Mouse (Mus musculus) B cell, adult 67 days (primary cell): ENCODE measurements around the gene Fbp1. TPM values are rescaled to one million over a fixed set of nuclear protein-coding genes. Genes with fewer than 3 reads are reported as not detected.

Experiments used
- total RNA-seq, 2 experiments: library from RNA; stranded (reverse); gene quantifications; 4 replicates each; pipeline ENCODE4 v1.2.4; 2023

Fbp1 gene
- total RNA-seq, result not detected

DNA sequence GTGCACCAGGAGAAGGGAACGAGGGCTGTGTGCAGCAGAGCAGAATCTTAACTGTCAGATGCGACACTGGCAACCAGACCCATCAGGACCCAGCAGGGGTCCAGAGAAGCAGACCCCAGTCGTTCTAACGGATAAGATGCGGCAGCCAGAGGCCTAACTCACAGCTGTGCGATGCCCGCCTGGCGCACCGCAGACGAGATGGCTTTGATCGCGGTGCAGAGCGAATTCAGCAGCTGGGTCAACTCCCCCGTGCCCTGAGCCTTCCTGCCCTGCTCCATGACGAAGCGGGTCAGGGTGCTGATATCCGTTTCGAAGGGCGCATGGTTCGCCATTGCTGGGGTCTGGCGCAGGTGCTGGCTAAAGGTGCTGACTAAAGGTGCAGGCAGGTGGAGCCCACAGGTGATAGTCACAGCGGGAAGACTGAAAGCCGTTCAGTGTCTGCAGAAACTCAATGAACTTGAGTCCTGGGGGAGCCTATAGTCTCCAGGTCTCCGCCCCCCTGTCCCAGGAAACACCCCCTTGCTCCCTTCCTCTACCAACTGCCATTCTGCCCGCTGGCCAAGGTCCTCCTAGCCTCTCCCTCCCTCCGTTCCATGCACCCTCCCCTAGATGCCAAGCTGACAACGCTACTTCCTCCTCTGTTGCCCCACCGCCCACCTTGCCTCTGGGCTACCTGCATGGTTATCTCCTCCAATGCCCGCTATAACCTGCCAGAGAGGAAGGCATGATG lies at the start of gene Fbp1:
Gene Fbp1 (minus strand): TSS at position 571 of the 730 bp plus-strand sequence.

DNA sequence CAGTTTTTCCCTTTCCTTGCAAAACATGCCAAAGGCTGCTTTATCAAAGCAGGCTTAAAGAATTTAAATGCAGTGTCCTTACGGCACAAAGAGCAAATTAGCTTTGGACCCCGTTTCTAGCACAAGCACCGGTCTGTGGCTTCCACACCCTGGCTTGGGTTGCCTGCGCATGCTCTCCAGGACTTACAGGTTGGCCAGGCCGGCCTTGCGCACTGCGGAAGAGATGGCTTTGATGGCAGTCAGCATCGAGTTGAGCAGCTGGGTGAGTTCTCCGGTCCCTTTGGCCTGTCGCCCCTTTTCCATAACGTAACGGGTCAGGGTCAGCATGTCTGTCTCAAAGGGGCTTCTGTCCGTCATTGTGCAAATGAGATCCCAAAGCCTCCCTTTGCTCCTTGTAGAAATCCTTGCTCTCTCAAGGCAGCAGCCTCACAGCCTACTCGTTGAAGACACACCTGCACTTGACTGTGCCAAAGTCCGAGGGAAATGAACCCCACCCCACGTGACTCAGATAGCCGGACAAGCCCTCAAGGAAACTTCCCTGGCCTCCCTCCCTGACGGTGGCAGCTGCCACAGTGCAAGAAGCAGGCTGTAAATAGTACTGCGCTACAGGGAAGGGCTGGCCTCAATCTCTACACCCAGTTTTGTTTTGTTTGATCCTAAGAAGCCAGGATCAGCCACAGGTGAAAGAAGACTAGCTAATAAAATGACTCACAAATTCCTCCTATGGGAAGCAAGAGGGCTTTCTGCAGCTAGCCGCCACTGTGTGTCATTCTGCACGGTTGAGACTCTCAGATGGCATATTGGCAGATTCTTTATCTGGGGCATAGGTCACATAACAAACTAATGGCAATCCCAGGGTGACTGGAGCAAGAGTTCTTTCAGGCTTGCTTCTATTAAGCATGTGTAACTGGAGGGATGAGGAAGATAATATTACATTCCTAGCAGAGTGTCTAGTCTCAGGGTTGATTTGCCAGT lies 29.9 kb downstream of the Fbp1 start, which contains the start of gene Fbp2:
Gene Fbp2 (minus strand): TSS at position 482 of the 975 bp plus-strand sequence.

Other genes starting within 250 kb of the Fbp1 start
- gene Platr25, start 127.6 kb downstream of the Fbp1 start, total RNA-seq, result 10 to 100 TPM; 16.5 to 21.8 TPM
- 1 to 10 TPM; 5.7 to 6.1 TPM for gene Gm5141, start 102.5 kb downstream of the Fbp1 start, total RNA-seq
- not detected for gene Fbp2, start 29.9 kb downstream of the Fbp1 start, total RNA-seq
- 10 to 100 TPM; 35.3 to 44.0 TPM for gene 2010111I01Rik, start 76.6 kb upstream of the Fbp1 start, total RNA-seq